In genomic region chr8:111439189-111439588, GRCm38 (mm10) we compare ENCODE assay signal across 8 mouse cellular contexts. TPM values are rescaled to one million over a fixed set of nuclear protein-coding genes. Genes with fewer than 3 reads are reported as not detected.
DNase-seq lines count a peak whose midpoint lies in the region; ATAC-seq and TF ChIP-seq lines count a peak whose summit lies in the region.

No protein-coding gene starts in this region.

- ATAC-seq in lung, embryonic 15.5 days (ENCODE audit: borderline replicate concordance, extremely low read depth, low FRiP score, low TSS enrichment): peak; percentile 42; the same call in 1 of the 2 replicates
- no peak; the same call in 1 of the 2 replicates for ATAC-seq in erythroblast, adult 5-6 weeks (replicated peaks; ENCODE audit: low FRiP score, poor library complexity, severe bottlenecking)

- no peaks in the 10 kb centered on the region for H3K36me3 ChIP-seq in E14TG2a.4 (ENCODE audit: insufficient read depth, low read length)
- H3K36me3 ChIP-seq in lung, embryonic 15.5 days: no peaks in the 10 kb centered on the region

- DNase-seq in adrenal gland, adult (ENCODE audit: inconsistent age in 2 of 2, low spot score in 1 of 2): peak; percentile 69 to 94
- DNase-seq in embryo, embryonic 10 days (ENCODE audit: low spot score): peak; percentile 83
- DNase-seq in heart, postnatal 25 days (ENCODE audit: low spot score): peak; percentile 10
- peak; percentile 63 to 92 for DNase-seq in layer of hippocampus, adult 18-20 months (ENCODE audit: low spot score in 2 of 2)
- DNase-seq in right cerebral cortex, postnatal 14 days: peak; percentile 76

- H3K9ac ChIP-seq in lung, embryonic 15.5 days: no peak overlapping the region

- peaks cover 26% of the 10 kb centered on the region for H3K4me1 ChIP-seq in E14TG2a.4 (replicated peaks; ENCODE audit: low read depth, low read length)
- no peaks in the 10 kb centered on the region for H3K4me1 ChIP-seq in lung, embryonic 15.5 days

- H3K27ac ChIP-seq in lung, embryonic 15.5 days: no peak overlapping the region

- intact Hi-C loops in heart, postnatal 25 days (cut with DNase I): loop anchor here (1.0 to 2.0 kb wide), 2 partner anchors 20 to 96 kb away; no protein-coding TSS in a partner anchor

- H3K4me3 ChIP-seq in E14TG2a.4 (replicated peaks; ENCODE audit: low read length): no peak overlapping the region
- H3K4me3 ChIP-seq in lung, embryonic 15.5 days: no peak overlapping the region

- peak; percentile 50 for TF ChIP-seq CTCF in E14TG2a.4 (conservative IDR thresholded peaks at IDR 0.05; ENCODE audit: low read length)

- H3K27me3 ChIP-seq in E14TG2a.4 (ENCODE audit: insufficient read depth, low read length): no peaks in the 10 kb centered on the region
- H3K27me3 ChIP-seq in lung, embryonic 15.5 days: no peaks in the 10 kb centered on the region

- no peak overlapping the region; the same call in 1 of the 2 replicates for H3K4me2 ChIP-seq in lung, embryonic 15.5 days

- no peaks in the 10 kb centered on the region for H3K9me3 ChIP-seq in E14TG2a.4 (ENCODE audit: low read length)
- no peaks in the 10 kb centered on the region for H3K9me3 ChIP-seq in lung, embryonic 15.5 days

- WGBS in lung, embryonic 15.5 days: 11% methylated on average over 9 of the region's 9 CpGs

RNA-seq across cellular contexts. Expression of gene Fa2h, which starts 45.6 kb away (rescaled TPM):
- total RNA-seq in heart, postnatal 25 days (2021): under 1 TPM in 1 of 2 experiments, not detected in 1; 0.22 TPM
- total RNA-seq in layer of hippocampus, adult 18-20 months (2021): 10 to 100 TPM; 22.8 to 25.6 TPM
- polyA plus RNA-seq in lung, embryonic 15.5 days (2015; fragmentation: Nextera tagmentation; extraction: Ambion mirVana): 0.17 and 0.39 TPM in 2 replicates
- total RNA-seq in erythroblast, adult 5-6 weeks (2015; ENCODE audit: low replicate concordance): not detected in 2 replicates
- not detected in 2 replicates for total RNA-seq in erythroblast, adult 5-6 weeks (2017; ENCODE audit: low replicate concordance)

Comparison
In these comparisons a context has a peak if more than half of its experiments do, and no peak if none do; other contexts are left out.
1. DNase-seq: peak in every context shown above with its lines; median percentile 83 in embryo, embryonic 10 days; 82 in adrenal gland, adult; 78 in layer of hippocampus, adult 18-20 months; 76 in right cerebral cortex, postnatal 14 days; 10 in heart, postnatal 25 days.
2. RNA of gene Fa2h, which starts 45.6 kb away (total RNA-seq): 22.8 to 25.6 TPM in layer of hippocampus, adult 18-20 months; 0.22 TPM in heart, postnatal 25 days and not detected in erythroblast, adult 5-6 weeks; every median in the first group is over 10 times any median in the second.